Mouse (Mus musculus) C3H10T1/2 (cell line): Measurements from ENCODE around the gene Rps8. TPM values are rescaled to one million over a fixed set of nuclear protein-coding genes. Genes with fewer than 3 reads are reported as not detected.

Source experiments
- polyA plus RNA-seq, 2 experiments: library from polyadenylated mRNA; unstranded; fragments of >200 nt; fragmentation: generic; extraction: Trizol; gene quantifications; one replicate each; pipeline ENCODE4 v1.2.1; 2012; ENCODE audit warnings: missing spikeins in 2 of 2

Rps8 gene
- 1,000 to 10,000 TPM; 2,649 to 6,666 TPM for polyA plus RNA-seq

GRCm38 (mm10) chr4:117155792-117156355 lies at the start of gene Rps8:
Gene Rps8, minus strand, starts transcription at chr4:117156243.

DNA sequence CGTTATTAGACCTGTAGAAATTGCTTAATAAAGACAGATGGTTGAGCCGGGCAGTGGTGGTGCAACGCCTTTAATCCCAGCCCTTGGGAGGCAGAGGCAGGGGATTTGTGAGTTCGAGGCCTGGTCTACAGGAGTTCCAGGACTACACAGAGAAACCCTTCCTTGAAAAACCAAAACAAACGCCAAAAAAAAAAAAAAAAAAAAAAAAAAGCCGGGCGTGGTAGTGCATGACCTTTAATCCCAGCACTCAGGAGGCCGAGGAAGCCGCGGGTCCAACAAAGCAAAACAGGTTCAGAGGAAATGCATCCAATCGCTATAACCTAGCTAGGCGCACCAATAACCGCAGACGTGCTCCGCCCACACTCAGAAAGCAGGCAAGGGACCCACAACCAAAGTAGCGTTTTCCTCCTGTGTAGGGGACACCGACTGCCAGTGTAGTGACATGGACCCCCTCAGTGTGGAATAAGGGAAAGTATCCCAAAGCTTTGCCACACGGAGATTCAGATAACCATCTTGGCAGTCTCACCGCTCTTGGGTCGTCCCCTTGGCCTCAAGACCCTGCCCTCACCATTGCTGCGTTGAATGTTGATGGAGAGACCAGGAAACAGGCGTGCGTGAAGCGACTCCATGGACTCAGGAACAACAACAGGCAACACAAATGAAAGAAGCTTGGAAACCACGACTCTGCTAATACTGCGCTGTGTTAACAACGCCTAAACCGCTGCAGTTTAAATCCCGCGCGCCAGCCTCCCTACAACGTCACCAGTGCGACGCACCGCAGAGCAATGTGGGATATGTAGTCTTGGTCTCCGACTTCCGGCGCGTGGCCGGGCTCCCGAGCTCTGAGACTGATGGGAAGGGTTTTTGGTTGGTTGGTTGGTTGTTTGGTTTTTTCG lies 26.1 kb upstream of the Rps8 start, which contains the start of gene Kif2c:
Gene Kif2c (minus strand): TSS at position 777 of the 896 bp plus-strand sequence.

GRCm38 (mm10) chr4:117133817-117134600 lies 22.0 kb downstream of the Rps8 start, which contains the start of gene Plk3:
Gene Plk3, minus strand, starts transcription at chr4:117133963.

GRCm38 (mm10) chr4:117126675-117127290 lies 29.3 kb downstream of the Rps8 start, which contains the start of gene Tctex1d4:
Gene Tctex1d4, plus strand, starts transcription at chr4:117126794.

DNA sequence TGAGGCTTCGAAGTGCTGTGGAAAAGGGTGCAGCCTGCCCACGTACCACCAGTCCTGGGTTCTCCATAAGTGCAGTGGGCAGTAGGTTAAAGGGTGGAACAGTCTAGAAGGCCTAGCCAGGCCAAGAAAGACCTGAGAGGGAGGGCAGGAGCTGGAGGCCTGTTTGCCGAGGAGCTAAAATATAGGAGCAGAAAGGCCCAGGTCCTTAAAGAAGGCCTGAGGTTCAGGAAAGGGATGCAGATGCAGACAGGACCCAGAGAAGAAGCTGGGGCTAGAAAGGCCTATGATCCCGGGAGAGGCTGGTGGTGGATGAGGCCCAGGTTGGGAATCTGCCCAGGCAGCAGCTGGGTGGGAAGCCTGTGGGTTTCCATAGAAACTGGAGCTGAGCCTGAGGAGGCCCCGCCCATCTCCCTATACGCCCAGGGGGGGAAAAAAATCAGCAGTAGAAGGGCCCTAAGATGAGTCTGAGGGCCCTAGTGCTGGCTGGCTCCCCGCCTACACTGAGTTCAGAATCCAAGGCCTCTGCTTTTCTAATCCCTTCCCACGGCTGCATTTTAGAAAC lies 30.6 kb downstream of the Rps8 start, which contains the start of gene Btbd19:
Gene Btbd19 (minus strand): TSS at position 378 of the 562 bp plus-strand sequence.

Other genes starting within 250 kb of the Rps8 start
- 10 to 100 TPM; 53.6 to 69.9 TPM for gene Urod, start 161.8 kb downstream of the Rps8 start, polyA plus RNA-seq
- 10 to 100 TPM in 1 of 2 experiments, 1 to 10 TPM in 1; 7.1 to 16.1 TPM for gene Hectd3, start 160.9 kb downstream of the Rps8 start, polyA plus RNA-seq
- 10 to 100 TPM; 13.2 to 16.0 TPM for gene Eif2b3, start 136.8 kb downstream of the Rps8 start, polyA plus RNA-seq
- gene Ptch2, start 60.2 kb downstream of the Rps8 start, polyA plus RNA-seq: under 1 TPM; 0.11 to 0.14 TPM
- 10 to 100 TPM in 1 of 2 experiments, 1 to 10 TPM in 1; 7.6 to 24.3 TPM for gene Btbd19, start 30.5 kb downstream of the Rps8 start, polyA plus RNA-seq
- 1 to 10 TPM in 1 of 2 experiments, under 1 TPM in 1; 0.87 to 1.9 TPM for gene Tctex1d4, start 29.4 kb downstream of the Rps8 start, polyA plus RNA-seq
- 1 to 10 TPM; 6.1 to 6.7 TPM for gene Plk3, start 22.3 kb downstream of the Rps8 start, polyA plus RNA-seq
- gene Kif2c, start 26.4 kb upstream of the Rps8 start, polyA plus RNA-seq: 10 to 100 TPM; 11.1 to 47.8 TPM
- gene Tmem53, start 95.7 kb upstream of the Rps8 start, polyA plus RNA-seq: 10 to 100 TPM; 14.6 to 70.4 TPM
- 1 to 10 TPM in 1 of 2 experiments, not detected in 1; 1.5 TPM for gene Armh1, start 95.9 kb upstream of the Rps8 start, polyA plus RNA-seq